Mouse (Mus musculus) cerebral cortex, adult 2 months (tissue): ENCODE data around the gene Ccr8.

Experiments
- WGBS: fragments of 180-500 bp; shearing (Covaris S2); methylation state at CpG from one replicate; pipeline ENCODE4 v1.1.7; 2018; 5-methylcytosine and 5-hydroxymethylcytosine counted together

The Ccr8 gene

DNA sequence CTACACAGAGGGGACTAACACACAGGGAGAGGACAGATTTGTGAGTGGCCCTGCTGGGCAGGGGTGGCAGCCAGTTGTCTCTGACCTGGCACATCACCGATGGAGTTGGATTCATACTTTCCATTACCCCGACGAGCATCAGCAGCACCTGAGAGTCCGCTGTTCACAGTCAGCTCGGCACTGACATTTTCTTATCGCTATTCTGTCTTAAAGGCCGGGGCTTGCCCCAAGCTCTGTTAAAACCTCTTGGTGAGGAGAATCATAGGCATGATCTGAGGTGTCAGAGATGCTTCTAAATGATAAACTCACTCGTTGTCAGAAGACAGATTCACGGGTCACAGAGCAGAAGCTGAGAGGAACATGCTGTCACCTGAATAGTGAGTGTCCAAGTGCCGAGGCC, 828 bp upstream of the Ccr8 start:
- WGBS = 92% methylated on average over 10 of the region's 10 CpGs

DNA sequence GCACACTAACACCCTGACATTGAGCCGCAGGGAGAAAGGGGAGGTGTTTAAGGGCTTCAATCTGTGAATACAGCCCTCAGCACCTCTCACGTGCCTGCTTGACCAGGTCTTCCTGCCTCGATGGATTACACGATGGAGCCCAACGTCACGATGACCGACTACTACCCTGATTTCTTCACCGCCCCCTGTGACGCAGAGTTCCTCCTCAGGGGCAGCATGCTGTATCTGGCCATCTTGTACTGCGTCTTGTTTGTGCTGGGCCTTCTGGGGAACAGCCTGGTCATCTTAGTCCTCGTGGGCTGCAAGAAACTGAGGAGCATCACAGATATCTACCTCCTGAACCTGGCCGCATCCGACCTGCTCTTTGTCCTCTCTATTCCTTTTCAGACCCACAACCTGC, 1.8 kb downstream of the Ccr8 start:
- WGBS = 93% methylated on average over 13 of the region's 13 CpGs

DNA sequence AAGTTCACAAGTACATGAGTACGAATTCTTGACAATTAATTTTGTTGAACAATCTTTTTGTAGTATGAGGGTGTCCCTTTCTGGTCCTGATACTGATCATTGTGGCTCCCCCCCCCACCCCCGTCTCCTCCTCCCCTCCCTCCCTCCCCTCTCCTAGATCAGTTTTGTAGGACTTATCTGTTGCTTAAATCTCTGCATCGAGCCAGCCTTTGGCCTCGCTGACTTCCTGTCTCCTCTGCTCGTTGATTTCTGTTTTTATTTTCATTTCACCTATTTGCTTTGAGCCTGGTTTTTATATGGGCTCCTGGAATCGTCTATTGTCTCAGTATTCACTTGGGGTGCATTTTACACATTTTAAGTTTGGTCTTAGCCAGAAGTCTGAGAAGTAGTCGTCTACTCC, 4.0 kb downstream of the Ccr8 start:
- WGBS = 73% methylated on average over 7 of the region's 7 CpGs

DNA sequence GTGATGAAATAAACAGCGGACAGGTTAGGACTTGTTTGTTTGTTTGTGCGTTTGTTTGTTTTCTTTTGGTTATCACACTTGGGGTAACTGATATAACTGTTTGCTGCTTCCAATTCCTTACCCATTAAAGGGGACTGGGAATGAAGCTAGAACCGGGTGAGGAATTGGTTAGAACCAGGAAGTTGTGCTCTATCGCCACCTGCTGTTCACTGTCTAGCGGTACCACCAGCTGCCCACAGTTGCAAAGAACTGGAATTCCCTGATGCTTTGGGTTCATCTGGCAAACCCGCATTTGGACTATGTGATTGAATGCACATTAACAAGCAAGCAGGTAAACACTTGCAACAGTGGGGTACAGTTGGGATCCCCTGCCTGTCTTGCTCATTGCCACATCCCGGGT, 6.8 kb downstream of the Ccr8 start:
- 17% methylated on average over 7 of the region's 7 CpGs for WGBS

DNA sequence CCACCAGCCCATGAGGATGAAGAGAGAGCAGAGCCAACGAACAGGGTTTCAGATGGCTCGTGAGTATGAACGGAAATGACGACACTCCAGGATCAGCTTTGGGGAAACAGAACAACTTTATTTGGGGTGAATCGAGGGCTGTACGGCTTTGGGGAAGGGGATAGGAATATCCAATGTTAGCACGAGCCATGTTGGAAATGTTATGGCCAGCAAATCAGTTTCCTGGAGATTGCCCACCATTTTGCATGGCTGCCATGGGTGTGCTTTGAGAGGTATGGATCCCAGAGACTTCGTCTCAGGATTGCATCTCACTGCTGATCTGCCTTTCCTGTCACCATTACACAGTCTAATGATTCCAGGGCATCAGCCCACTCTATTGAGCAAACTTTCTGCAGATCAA, 7.4 kb downstream of the Ccr8 start:
- 94% methylated on average over 8 of the region's 8 CpGs for WGBS

DNA sequence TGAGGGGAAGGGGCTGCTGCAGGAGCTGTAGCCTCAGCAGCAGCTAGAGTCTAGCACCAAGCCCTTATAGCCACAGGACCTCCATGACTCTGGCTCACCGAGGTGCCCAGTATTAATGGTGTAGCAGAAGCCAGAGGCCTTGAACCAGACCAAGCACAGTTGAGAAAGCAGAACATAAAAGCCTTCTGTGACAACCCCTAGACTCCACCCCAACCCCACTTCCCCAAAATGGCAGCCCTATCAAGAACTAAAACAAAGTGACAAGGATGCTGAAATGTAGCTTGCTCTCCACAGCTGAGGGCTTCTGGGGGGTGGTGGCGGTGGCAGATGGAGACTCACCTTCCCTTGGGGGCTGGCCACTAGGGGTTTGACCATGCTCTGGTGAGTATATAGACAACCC, 9.3 kb downstream of the Ccr8 start:
- WGBS = 90% methylated on average over 2 of the region's 2 CpGs

DNA sequence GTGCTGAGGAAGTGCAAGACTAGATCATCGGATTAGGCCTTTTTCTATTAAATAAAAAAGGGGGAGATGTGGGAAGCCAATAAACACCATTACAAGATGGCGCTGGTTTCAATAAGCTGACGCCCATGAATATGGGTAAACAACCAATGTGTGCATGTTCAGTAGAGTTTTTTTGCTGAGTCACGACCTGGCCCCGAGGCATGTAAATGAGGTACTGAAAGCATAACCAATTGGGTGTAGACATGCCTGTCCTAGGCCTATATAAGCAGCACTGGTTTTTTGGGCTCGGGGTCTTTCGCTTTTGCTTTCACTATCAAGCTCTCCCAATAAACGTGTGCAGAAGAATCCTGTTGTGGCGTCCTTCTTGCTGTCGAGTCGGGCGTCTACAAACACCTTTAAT, 17.0 kb downstream of the Ccr8 start:
- 94% methylated on average over 12 of the region's 12 CpGs for WGBS

DNA sequence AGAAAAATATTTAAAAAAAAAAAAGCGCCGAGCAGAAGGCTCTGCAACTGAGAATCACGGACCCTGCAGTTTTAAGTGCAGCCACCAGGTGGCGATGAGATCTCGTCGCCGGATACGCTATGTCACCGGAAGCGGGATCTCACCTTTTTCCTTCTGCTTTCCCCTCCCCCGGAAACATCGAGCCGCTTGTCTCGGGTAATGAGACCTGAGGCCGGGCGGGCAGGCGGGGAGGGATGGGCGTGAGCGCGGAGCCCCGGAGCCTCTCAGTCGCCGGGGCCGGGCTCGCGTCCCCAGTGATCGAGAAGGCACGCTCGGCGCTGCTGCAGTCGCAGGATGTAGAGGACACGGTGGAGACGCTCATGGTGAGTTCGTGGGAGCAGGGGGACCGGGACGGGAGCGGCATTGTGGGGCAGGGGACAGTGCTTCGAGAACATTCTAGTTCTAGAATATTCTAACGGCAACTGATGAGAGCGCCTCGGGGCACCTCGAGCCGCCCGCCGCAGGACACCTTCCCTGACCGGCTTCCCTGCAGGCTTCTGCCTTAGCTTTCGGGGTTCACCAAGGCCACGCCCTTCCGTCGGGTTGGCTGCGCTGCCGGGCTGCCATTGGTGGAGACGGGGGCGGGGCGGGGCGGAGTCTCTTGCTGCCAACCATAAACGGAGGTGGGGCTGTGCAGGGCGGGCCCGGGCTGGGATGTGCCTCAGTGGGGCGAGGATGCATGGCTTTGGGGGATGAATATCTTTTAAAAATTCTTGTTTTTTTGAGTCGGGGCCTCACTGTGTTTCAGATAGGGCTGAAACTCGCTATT, 18.5 kb downstream of the Ccr8 start, which contains the start of gene Slc25a38:
TSS of gene Slc25a38 (plus strand) at position 164 of the 808 bp plus-strand sequence.
- under 1% methylated on average over 62 of the region's 62 CpGs for WGBS

DNA sequence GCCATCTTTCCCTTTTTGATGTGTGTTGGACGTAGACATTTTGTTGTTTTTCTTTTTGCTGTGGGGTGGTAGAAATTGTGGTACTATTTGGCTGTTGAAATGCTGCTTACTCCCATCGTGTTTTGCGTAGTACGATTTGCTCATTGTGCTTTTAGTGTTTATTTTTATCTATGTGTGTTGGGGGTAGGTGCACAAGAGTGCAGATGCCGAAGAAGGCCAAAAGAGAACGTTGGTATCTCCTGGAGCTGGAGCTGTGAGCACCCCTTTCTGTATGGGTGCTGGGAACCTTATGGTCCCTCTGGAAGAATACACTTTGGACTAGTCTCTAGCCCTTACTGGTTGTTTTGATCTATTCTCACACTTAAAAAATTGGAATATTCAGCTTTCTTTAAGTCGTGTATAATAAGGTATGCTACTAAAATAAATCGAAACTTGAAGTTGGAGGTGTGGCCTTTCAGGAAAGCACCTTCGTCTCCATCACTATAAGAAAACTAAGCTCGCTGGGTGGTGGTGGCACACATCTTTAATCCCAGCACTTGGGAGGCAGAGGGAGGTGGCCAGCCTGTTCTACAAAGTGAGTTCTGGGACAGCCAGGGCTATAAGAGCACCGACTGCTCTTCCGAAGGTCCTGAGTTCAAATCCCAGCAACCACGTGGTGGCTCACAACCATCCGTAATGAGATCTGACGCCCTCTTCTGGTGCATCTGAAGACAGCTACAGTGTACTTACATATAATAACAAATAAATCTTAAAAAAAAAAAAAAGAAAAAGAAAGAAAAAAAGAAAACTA, 19.4 kb downstream of the Ccr8 start:
- WGBS = 55% methylated on average over 15 of the region's 15 CpGs

DNA sequence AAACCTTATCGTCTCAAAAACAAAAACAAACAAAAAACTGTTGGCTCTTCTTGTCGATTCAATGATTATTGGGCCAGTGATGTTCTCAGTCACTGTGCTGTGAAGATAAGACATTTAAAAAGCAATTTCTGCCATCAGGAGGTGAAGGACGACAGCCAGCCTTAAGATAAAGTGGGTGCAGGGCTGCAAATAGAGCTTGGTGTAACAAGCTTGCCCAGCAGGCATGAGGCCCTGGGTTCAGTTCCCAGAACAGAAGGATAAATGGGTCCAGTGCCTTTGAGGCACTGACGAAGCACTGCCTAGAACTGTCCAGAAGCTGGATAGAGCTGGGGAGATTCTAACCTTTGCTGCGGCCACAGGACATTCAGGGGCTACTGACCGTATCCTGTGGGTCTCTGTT, 20.6 kb downstream of the Ccr8 start:
- 88% methylated on average over 6 of the region's 6 CpGs for WGBS

DNA sequence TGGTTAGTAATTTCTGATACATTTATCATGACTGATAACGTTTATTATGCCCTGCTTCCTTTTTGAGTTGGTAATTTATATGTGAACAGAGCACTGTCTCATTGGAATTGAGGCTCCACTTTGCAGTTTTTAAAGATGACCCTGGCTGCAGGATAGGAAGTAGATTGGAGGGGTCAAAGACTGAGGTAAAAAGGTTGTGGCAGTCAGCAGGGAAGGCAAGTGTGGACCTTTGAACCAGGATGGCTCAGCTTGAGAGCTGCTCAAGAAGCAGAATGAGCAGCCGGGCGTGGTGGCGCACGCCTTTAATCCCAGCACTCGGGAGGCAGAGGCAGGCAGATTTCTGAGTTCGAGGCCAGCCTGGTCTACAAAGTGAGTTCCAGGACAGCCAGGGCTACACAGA, 21.5 kb downstream of the Ccr8 start:
- 96% methylated on average over 7 of the region's 7 CpGs for WGBS

DNA sequence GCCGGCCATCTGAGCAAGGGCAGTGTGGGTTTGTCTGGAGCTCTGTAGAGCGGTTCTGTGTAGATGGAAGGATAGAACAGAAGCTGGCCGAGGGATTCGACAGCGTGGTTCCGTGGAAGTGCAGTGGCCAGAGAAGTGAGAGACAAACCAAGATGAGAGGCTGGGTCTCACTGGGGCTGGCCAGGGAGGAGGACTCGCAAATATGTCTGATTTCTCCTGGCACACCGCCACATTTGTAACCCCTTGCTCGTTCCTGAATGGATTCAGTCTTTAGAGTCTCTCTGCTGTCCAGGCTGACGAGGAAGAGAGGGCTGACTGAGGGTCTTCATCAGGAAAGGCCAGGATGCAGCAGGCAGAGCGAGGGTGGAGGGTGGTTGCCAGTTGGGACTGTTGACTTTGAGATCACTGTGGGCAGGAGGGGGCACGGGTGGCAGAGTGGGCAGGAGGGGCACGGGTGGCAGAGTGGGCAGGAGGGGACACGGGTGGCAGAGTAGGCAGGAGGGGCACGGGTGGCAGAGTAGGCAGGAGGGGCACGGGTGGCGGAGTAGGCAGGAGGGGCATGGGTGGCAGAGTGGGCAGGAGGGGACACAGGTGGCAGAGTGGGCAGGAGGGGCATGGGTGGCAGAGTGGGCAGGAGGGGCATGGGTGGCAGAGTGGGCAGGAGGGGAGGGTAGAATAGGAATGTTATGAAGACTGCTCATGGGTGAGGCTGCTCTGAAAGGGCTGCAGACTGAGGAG, 22.3 kb downstream of the Ccr8 start:
- WGBS = 80% methylated on average over 17 of the region's 17 CpGs

DNA sequence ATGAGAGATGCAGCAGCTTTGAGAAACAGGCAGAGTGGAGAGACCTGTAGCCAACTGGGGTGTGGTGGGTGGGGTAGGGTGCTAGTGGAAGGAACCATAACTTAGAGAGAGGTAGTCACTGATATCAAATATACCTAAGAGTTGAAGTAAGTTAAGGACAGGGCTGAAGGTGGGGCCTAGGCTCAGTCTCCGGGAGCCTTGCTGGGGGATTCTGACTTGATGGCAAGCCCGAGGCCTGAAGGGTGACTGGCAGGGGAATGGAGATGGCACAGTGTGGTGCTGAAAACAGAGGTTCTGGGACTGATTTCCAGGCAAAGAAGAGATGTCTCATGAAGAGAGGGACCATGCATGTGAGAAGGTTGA, 22.9 kb downstream of the Ccr8 start:
- WGBS = 94% methylated on average over 2 of the region's 2 CpGs

DNA sequence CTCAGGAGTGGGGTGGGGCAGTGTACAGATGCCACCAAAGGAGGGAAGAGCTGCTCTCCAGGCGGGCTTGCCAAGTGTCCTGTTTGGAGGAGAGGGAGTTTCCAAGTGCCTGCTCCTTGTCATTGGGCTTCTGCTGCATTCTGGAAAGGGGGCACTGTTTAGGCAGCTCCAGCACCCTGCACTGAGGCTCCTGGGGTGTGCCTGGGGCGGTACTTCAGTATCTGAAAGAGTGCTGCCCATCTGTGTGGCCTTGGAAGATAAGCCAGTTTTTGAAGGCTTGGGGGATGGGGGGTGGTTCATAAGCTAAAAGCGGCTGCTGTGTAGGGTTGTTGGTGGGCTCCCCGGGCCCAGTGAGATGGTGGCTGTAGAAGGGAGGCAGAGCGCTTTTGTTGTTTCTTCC, 23.7 kb downstream of the Ccr8 start:
- WGBS = 78% methylated on average over 5 of the region's 5 CpGs

DNA sequence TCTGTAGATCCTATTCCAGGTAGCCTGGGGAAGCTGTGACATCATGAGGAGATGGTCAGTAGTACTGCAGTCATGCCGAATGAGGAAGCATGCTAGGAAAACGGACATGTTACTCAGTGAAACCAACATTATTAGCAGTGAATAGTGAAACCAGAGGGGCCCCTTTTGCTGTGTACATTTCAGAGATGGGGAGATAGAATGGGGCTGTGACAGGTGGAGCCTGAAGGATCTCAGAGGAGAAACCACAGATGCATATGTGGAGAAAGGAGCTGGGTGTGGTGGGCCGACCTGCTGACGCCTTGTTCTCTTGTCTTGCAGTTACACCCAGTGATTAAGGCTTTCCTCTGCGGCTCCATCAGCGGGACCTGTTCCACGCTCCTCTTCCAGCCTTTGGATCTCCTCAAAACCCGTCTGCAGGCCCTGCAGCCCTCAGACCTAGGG, 24.3 kb downstream of the Ccr8 start:
- 88% methylated on average over 8 of the region's 8 CpGs for WGBS

DNA sequence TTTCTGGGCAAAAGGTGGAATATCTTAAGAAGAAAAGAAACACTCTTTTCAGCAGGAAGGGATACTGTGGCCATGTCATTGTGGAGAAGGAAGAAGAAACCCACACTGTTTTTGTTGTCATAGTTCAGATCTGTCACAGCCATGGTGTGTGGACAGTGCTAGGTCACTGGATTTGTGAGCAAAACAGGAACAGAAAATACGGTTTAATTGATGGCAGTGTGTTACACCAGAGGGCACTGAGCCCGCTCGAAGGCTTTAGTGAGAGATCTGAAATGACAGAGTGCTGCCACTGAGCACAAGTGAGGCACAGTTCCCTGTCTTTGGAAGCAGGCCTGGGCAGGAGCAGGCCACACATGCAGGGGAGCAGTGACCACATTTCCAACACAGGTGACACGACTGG, 26.3 kb downstream of the Ccr8 start:
- 89% methylated on average over 4 of the region's 4 CpGs for WGBS

DNA sequence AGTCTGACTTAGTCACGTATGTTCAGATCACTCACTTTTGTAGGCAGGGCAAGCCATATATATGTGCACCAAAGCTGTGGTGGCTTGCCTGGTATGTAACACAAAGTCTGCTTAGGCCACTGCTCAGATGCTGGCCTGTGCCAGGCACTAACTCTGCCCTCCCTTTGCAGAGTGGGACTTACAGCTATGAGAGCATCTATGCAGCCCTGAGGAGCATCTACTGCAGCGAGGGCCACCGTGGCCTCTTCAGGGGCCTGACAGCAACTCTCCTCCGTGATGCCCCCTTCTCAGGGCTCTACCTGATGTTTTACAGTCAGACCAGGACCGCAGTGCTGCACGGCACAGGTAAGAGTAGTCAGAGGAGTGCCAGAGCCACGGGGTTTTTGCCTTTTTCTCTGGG, 28.6 kb downstream of the Ccr8 start:
- WGBS = 87% methylated on average over 7 of the region's 7 CpGs

DNA sequence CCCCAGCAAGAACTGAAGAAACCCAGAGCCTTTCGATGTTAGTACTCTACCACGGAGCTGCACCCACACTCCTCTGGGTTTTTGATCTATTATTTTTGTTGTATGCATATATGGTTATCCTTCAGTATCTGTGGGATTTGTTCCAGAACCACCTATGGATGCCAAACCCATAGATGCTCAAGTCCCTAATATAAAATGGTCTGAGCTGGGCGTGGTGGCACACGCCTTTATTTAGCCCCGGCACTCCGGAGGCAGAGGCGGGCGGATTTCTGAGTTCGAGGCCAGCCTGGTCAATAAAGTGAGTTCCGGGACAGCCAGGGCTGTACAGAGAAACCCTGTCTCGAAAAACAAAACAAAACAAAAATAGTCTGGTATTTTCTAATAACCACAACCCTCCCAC, 35.0 kb downstream of the Ccr8 start:
- 49% methylated on average over 11 of the region's 11 CpGs for WGBS

DNA sequence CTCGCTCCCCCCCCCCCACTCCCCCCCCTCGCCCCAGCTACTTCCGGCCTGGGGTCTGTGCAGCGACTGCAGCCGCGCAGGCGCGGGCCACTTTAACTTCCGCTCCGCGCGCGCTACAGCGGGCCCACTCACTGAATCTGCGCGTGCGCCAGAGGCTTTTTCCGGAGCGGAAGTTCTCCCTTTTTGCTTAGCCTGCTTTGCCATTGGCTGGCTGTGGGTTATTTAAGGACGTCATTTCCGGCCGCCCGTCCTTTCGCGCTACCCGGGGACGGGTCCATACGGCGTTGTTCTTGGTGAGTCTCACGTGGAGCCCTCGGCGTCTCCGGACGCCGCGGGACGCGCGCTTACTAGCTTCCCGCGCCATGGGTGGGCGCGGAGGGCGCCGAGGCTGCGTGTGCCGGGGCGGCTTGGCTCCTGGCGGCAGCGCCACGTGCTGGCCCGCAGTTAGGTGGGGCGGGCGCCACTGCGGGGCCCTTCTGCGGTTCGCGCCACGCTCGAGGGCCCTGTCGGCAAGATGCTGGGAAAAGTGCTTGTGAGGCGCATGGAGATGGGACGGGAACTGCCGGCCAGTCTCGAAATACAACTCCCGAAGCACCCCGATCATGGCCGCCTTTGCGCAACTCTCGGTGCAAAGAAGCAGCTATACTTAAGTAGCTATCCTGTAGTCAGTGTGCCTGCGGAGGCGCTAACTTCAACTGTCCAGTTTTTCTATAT, 35.8 kb downstream of the Ccr8 start, which contains the start of gene Rpsa:
TSS of gene Rpsa (plus strand) at position 152 of the 714 bp plus-strand sequence.
- WGBS = under 1% methylated on average over 72 of the region's 72 CpGs

DNA sequence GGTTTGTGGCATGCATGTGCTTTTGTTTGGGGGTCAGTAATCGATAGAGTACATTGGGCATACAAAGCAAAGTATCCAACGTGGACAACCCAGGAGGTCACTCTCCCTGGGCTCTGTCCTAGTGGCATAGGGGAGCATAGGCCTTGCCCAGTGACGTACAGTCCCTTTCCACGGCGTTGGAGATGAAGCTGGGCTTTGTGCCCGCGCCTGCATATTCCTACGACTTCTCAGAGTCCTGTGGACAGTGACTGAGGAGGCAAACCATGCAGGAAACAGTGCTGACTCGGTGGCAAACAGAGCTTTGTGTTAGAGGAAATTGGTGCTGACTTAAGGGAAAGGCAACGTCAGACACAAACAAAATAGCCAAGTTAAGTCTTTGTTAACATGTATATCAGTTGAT, 37.4 kb downstream of the Ccr8 start:
- WGBS = 50% methylated on average over 10 of the region's 10 CpGs

DNA sequence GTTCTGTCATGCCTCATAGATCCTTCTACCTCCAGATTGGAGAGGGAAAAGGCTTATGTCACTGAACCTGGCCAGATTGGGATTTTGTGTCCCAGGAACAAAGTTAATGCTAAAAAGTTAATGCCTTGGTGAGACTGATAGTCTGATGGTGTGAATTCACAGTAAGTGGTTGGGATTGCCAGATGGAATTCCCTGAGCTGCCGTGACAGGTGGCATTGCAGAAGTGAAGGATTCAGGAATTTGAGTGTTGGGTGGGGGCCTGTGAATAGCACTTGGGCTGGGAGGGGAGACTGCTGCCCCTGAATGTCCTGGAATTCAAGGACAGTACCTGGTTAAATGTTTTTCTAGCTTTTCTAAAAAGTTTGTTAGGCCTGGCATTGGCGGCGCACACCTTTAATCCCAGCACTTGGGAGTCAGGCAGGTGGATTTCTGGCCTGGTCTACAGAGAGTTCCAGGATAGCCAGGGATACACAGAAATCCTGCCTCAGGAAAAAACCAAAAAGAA, 39.9 kb downstream of the Ccr8 start:
- WGBS = 90% methylated on average over 3 of the region's 3 CpGs
